Comparison of ENCODE assay signal across 8 mouse cellular contexts in the genomic region with DNA sequence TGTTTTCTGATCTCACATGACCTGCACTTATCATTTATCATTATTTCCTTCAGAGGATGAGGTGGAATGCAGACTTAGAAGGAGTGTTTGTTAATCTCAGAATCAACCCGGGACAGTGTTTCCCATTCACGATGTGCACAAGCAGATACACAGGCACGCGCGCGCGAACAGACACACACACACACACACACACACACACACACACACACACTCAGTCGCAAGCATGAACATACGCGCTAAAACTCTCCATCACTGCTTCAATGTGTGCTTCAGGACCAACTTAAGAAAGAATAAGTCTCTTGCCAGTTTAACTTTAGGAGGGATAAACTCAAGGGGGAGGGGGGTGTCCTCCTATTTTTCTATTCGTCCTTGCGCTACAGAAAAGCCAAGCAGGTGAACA. TPM values are rescaled to one million over a fixed set of nuclear protein-coding genes. Genes with fewer than 3 reads are reported as not detected.
DNase-seq lines count a peak whose midpoint lies in the region; ATAC-seq lines count a peak whose summit lies in the region.

No protein-coding gene starts in this region.

- H3K9me3 ChIP-seq in hindbrain, embryonic 14.5 days (ENCODE audit: control insufficient read depth, low read length) = no peaks in the 10 kb centered on the region
- no peaks in the 10 kb centered on the region for H3K9me3 ChIP-seq in neural tube, embryonic 12.5 days

- H3K9ac ChIP-seq in hindbrain, embryonic 14.5 days = peak overlapping the region; percentile 51; the same call in 1 of the 2 replicates
- no peak overlapping the region for H3K9ac ChIP-seq in neural tube, embryonic 12.5 days

- H3K4me3 ChIP-seq in hindbrain, embryonic 14.5 days (replicated peaks; ENCODE audit: low read length) = peak overlapping the region; percentile 37
- peak overlapping the region; percentile 33 for H3K4me3 ChIP-seq in neural tube, embryonic 12.5 days

- H3K4me2 ChIP-seq in hindbrain, embryonic 14.5 days (replicated peaks) = peak overlapping the region; percentile 66
- H3K4me2 ChIP-seq in neural tube, embryonic 12.5 days (replicated peaks) = peak overlapping the region; percentile 66

- no peak for ATAC-seq in hindbrain, embryonic 14.5 days (ENCODE audit: low FRiP score)
- ATAC-seq in neural tube, embryonic 12.5 days (ENCODE audit: low FRiP score, low read depth) = peak; percentile 38

- whole genome bisulfite sequencing in hindbrain, embryonic 14.5 days = 11% methylated on average over 12 of the region's 12 CpGs
- WGBS in neural tube, embryonic 12.5 days = 14% methylated on average over 12 of the region's 12 CpGs

- no peaks in the 10 kb centered on the region for H3K4me1 ChIP-seq in hindbrain, embryonic 14.5 days (replicated peaks; ENCODE audit: control insufficient read depth, insufficient read depth, low read length)
- no peaks in the 10 kb centered on the region for H3K4me1 ChIP-seq in neural tube, embryonic 12.5 days

- H3K27ac ChIP-seq in hindbrain, embryonic 14.5 days = peak overlapping the region; percentile 83; the same call in 1 of the 2 replicates
- H3K27ac ChIP-seq in neural tube, embryonic 12.5 days = no peak overlapping the region

- DNase-seq in layer of hippocampus, postnatal 10 days (ENCODE audit: low spot score in 2 of 2) = peak; percentile 13 to 21
- no peak for DNase-seq in layer of hippocampus, adult 9-11 months
- peak; percentile 0 for DNase-seq in embryo, embryonic 9.5 days (ENCODE audit: extremely low spot score)
- no peak for DNase-seq in hindbrain, embryonic 14.5 days (ENCODE audit: low spot score)
- no peak for DNase-seq in adrenal gland, postnatal 36 days
- DNase-seq in MN1 (ENCODE audit: low spot score) = no peak
- no peak for DNase-seq in adrenal gland, postnatal 10 days

- H3K27me3 ChIP-seq in hindbrain, embryonic 14.5 days (ENCODE audit: control insufficient read depth, insufficient read depth, low read length) = no peaks in the 10 kb centered on the region
- H3K27me3 ChIP-seq in neural tube, embryonic 12.5 days (replicated peaks) = peaks cover 11% of the 10 kb centered on the region; the same call in 1 of the 2 replicates

- H3K36me3 ChIP-seq in hindbrain, embryonic 14.5 days (replicated peaks; ENCODE audit: control insufficient read depth, insufficient read depth) = no peaks in the 10 kb centered on the region
- no peaks in the 10 kb centered on the region for H3K36me3 ChIP-seq in neural tube, embryonic 12.5 days

RNA-seq across cellular contexts. Expression of gene Tenm1, which starts 0.4 kb away (rescaled TPM):
- total RNA-seq in layer of hippocampus, postnatal 10 days (2021) = 10 to 100 TPM; 52.8 to 55.9 TPM
- polyA plus RNA-seq in hindbrain, embryonic 14.5 days (2014; fragmentation: Nextera tagmentation; extraction: Ambion mirVana) = 30.8 and 31.0 TPM in 2 replicates
- polyA plus RNA-seq in neural tube, embryonic 12.5 days (2016; fragmentation: Nextera tagmentation; extraction: Ambion mirVana) = 3.4 and 3.9 TPM in 2 replicates
- under 1 TPM; 0.07 to 0.33 TPM for total RNA-seq in adrenal gland, postnatal 36 days (2021)
- under 1 TPM; 0.27 to 0.45 TPM for total RNA-seq in adrenal gland, postnatal 10 days (2021)

Comparison
In these comparisons a context has a peak if more than half of its experiments do, and no peak if none do; other contexts are left out.
1. DNase-seq: peak in layer of hippocampus, postnatal 10 days (2 of 2) and embryo, embryonic 9.5 days (single experiment); none in layer of hippocampus, adult 9-11 months (single experiment), hindbrain, embryonic 14.5 days (single experiment), adrenal gland, postnatal 36 days (0 of 2), MN1 (single experiment) and adrenal gland, postnatal 10 days (single experiment).
2. RNA of gene Tenm1, which starts 0.4 kb away (total RNA-seq): 52.8 to 55.9 TPM in layer of hippocampus, postnatal 10 days; 0.27 to 0.45 TPM in adrenal gland, postnatal 10 days and 0.07 to 0.33 TPM in adrenal gland, postnatal 36 days; every median in the first group is over 10 times any median in the second.